Mouse (Mus musculus): ENCODE data around the gene Mtrex. TPM values are rescaled to one million over a fixed set of nuclear protein-coding genes. Genes with fewer than 3 reads are reported as not detected.

The Mtrex gene
- polyA plus RNA-seq, 1 experiment from 2014 or later, result 74.7 TPM

- peaks cover 68% of the 10 kb centered on the region for H3K36me3 ChIP-seq
- no peaks in the 10 kb centered on the region for H3K4me1 ChIP-seq
- no peak overlapping the region for H3K4me3 ChIP-seq
- 92% methylated on average over 1 of the region's 1 CpGs for WGBS
- H3K27me3 ChIP-seq, result no peaks in the 10 kb centered on the region
- ATAC-seq (ENCODE audit: insufficient number of reproducible peaks, insufficient read depth, low FRiP score, low TSS enrichment, low read depth), result no peak
- H3K9ac ChIP-seq, result no peak overlapping the region
- no peak overlapping the region for H3K27ac ChIP-seq
- H3K9me3 ChIP-seq, result no peaks in the 10 kb centered on the region
- H3K4me2 ChIP-seq, result no peak overlapping the region
Observed at GRCm38 (mm10) chr13:112862978-112863677, 64.1 kb downstream of the Mtrex start.

GRCm38 (mm10) chr13:112862342-112862741 lies 64.9 kb downstream of the Mtrex start:
- no peak overlapping the region for H3K4me2 ChIP-seq
- H3K9ac ChIP-seq, result no peak overlapping the region
- no peak overlapping the region for H3K4me3 ChIP-seq
- no peaks in the 10 kb centered on the region for H3K9me3 ChIP-seq
- WGBS, result 74% methylated on average over 3 of the region's 3 CpGs
- H3K36me3 ChIP-seq, result peaks cover 61% of the 10 kb centered on the region
- ATAC-seq (ENCODE audit: insufficient number of reproducible peaks, insufficient read depth, low FRiP score, low TSS enrichment, low read depth), result no peak
- no peaks in the 10 kb centered on the region for H3K4me1 ChIP-seq
- H3K27me3 ChIP-seq, result no peaks in the 10 kb centered on the region
- H3K27ac ChIP-seq, result no peak overlapping the region

- H3K27me3 ChIP-seq, result no peaks in the 10 kb centered on the region
- WGBS, result 52% methylated on average over 5 of the region's 5 CpGs
- H3K9me3 ChIP-seq, result no peaks in the 10 kb centered on the region
- H3K9ac ChIP-seq, result no peak overlapping the region
- H3K27ac ChIP-seq, result no peak overlapping the region
- peaks cover 62% of the 10 kb centered on the region for H3K36me3 ChIP-seq
- ATAC-seq (ENCODE audit: insufficient number of reproducible peaks, insufficient read depth, low FRiP score, low TSS enrichment, low read depth), result no peak
- H3K4me1 ChIP-seq, result no peaks in the 10 kb centered on the region
- no peak overlapping the region for H3K4me3 ChIP-seq
- H3K4me2 ChIP-seq, result no peak overlapping the region
Observed at GRCm38 (mm10) chr13:112861825-112862306, 65.3 kb downstream of the Mtrex start.

DNA sequence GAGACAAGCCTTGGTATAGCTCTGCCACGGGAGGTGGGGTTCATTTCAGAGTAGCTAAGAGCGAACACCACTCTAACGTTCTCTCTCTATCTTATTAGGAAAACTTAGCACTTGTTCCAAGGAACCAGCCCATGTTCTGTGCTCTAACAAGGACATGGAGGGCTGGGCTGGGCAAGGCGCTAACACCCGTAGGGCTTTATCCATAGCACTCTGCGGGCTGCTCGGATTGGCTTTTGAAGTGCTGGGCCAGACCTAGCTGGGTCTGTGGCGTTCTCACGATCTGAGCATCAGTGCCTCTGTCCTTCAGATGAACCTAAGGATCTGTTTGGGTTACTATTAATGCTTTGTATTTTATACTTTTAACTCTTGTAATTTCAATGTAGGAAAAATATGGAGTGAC lies 66.3 kb downstream of the Mtrex start:
- 92% methylated on average over 9 of the region's 9 CpGs for WGBS
- Histone ChIP-seq H3K4me1 (no peaks in the 10 kb centered on the region), H3K36me3 (peaks cover 56% of the 10 kb centered on the region)

DNA sequence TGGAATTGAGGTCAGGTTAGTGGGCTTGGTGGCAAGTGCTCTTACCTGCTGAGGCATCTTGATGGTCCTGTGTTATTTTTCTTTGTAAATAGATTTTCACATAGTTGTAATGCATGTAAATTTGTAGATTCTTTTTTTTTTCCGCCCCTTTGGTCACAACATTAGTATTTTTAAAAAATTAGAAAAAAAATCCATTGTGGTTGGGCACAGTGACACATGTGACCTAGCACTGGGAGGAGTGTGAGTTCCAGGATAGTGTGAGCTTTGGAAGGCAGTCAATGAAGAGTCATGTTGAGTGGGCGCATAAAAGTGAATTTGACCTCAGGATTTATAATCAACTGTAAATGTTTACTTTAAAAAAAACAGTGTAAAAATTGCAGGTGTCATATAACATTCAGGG lies 66.8 kb downstream of the Mtrex start:
- peaks cover 51% of the 10 kb centered on the region for H3K36me3 ChIP-seq

More for the DNA sequence above, 66.3 kb downstream of the Mtrex start:
- no peak overlapping the region for H3K27ac ChIP-seq
- no peaks in the 10 kb centered on the region for H3K9me3 ChIP-seq
- no peak overlapping the region for H3K4me3 ChIP-seq
- H3K9ac ChIP-seq, result no peak overlapping the region
- no peaks in the 10 kb centered on the region for H3K27me3 ChIP-seq
- no peak overlapping the region for H3K4me2 ChIP-seq
- ATAC-seq (ENCODE audit: insufficient number of reproducible peaks, insufficient read depth, low FRiP score, low TSS enrichment, low read depth), result no peak

GRCm38 (mm10) chr13:112859574-112860134 lies 67.5 kb downstream of the Mtrex start:
- ATAC-seq (ENCODE audit: insufficient number of reproducible peaks, insufficient read depth, low FRiP score, low TSS enrichment, low read depth), result no peak
- no peak overlapping the region for H3K27ac ChIP-seq
- H3K4me1 ChIP-seq, result no peaks in the 10 kb centered on the region
- no peaks in the 10 kb centered on the region for H3K9me3 ChIP-seq
- 89% methylated on average over 21 of the region's 21 CpGs for WGBS
- H3K4me2 ChIP-seq, result no peak overlapping the region
- no peak overlapping the region for H3K4me3 ChIP-seq
- H3K27me3 ChIP-seq, result no peaks in the 10 kb centered on the region
- peaks cover 45% of the 10 kb centered on the region for H3K36me3 ChIP-seq
- H3K9ac ChIP-seq, result no peak overlapping the region

More for the DNA sequence above, 66.8 kb downstream of the Mtrex start:
- H3K4me3 ChIP-seq, result no peak overlapping the region
- no peaks in the 10 kb centered on the region for H3K9me3 ChIP-seq
- WGBS, result 79% methylated on average over 2 of the region's 2 CpGs
- H3K27ac ChIP-seq, result no peak overlapping the region
- H3K4me2 ChIP-seq, result no peak overlapping the region
- no peaks in the 10 kb centered on the region for H3K4me1 ChIP-seq
- no peak overlapping the region for H3K9ac ChIP-seq
- no peak for ATAC-seq (ENCODE audit: insufficient number of reproducible peaks, insufficient read depth, low FRiP score, low TSS enrichment, low read depth)
- no peaks in the 10 kb centered on the region for H3K27me3 ChIP-seq

DNA sequence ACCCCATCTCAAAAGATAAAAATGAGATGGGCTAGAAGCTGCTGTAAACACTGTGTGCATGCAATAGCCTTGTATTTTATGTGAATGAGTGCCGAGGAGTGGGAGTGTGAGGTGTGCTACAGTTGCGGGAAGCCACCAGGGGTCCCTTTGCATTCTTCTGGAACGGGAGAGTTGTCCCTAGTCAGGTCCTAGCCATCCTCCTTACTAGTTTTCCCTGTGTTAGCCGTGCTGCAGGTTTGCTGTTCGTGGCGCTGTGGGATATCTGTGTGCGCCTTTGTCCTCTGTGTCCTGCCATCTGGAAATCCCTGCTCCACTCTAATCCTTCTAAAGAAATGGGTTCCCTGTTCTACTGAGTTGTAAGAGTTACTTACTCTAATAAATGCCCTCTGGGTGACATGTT lies 69.3 kb downstream of the Mtrex start:
- ATAC-seq (ENCODE audit: insufficient number of reproducible peaks, insufficient read depth, low FRiP score, low TSS enrichment, low read depth), result no peak
- WGBS, result 80% methylated on average over 7 of the region's 7 CpGs
- H3K4me3 ChIP-seq, result no peak overlapping the region
- H3K36me3 ChIP-seq, result peaks cover 30% of the 10 kb centered on the region
- H3K27me3 ChIP-seq, result no peaks in the 10 kb centered on the region
- H3K4me2 ChIP-seq, result no peak overlapping the region
- H3K9ac ChIP-seq, result no peak overlapping the region
- no peaks in the 10 kb centered on the region for H3K4me1 ChIP-seq
- H3K27ac ChIP-seq, result no peak overlapping the region
- no peaks in the 10 kb centered on the region for H3K9me3 ChIP-seq

GRCm38 (mm10) chr13:112854402-112854801 lies 72.8 kb downstream of the Mtrex start:
- H3K36me3 ChIP-seq, result peaks cover 13% of the 10 kb centered on the region
- H3K27ac ChIP-seq, result no peak overlapping the region
- no peaks in the 10 kb centered on the region for H3K27me3 ChIP-seq
- H3K9ac ChIP-seq, result no peak overlapping the region
- ATAC-seq (ENCODE audit: insufficient number of reproducible peaks, insufficient read depth, low FRiP score, low TSS enrichment, low read depth), result no peak
- no peaks in the 10 kb centered on the region for H3K4me1 ChIP-seq
- no peak overlapping the region for H3K4me2 ChIP-seq
- no peaks in the 10 kb centered on the region for H3K9me3 ChIP-seq
- no peak overlapping the region for H3K4me3 ChIP-seq
- WGBS, result 79% methylated on average over 6 of the region's 6 CpGs

DNA sequence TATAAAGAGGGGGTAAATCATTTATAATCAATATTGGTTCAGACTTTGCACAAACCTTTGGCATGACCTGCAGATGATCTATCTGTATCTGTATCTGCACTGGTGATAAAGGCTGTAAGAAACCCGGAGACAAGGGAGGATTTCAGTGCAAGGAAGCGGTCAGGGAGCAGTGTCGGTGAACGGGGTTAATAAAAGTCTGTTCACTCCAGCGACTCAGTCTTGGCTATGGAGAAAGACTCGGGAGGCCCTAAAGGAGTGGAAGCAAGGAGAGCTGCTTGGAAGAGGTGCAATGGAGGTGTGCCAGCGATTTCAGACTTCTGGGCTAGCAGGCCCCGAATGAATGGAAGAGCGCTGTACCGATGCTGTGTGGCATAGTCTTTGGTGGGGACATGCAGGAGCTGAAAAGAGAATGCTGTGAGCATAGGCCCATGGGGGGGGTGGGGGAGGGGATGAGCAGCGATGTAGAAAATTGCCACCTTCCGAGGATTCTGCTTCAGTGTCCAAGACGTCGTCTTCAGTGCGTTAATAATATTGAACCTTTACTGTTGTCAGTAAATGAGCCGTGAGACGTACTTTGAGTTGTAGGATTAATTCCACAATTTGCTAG lies 73.4 kb downstream of the Mtrex start:
- no peak overlapping the region for H3K4me2 ChIP-seq
- H3K4me3 ChIP-seq, result no peak overlapping the region
- H3K9me3 ChIP-seq, result no peaks in the 10 kb centered on the region
- no peak overlapping the region for H3K9ac ChIP-seq
- no peak overlapping the region for H3K27ac ChIP-seq
- peaks cover 10% of the 10 kb centered on the region for H3K36me3 ChIP-seq
- 77% methylated on average over 17 of the region's 17 CpGs for WGBS
- ATAC-seq (ENCODE audit: insufficient number of reproducible peaks, insufficient read depth, low FRiP score, low TSS enrichment, low read depth), result no peak
- no peaks in the 10 kb centered on the region for H3K27me3 ChIP-seq
- no peaks in the 10 kb centered on the region for H3K4me1 ChIP-seq

DNA sequence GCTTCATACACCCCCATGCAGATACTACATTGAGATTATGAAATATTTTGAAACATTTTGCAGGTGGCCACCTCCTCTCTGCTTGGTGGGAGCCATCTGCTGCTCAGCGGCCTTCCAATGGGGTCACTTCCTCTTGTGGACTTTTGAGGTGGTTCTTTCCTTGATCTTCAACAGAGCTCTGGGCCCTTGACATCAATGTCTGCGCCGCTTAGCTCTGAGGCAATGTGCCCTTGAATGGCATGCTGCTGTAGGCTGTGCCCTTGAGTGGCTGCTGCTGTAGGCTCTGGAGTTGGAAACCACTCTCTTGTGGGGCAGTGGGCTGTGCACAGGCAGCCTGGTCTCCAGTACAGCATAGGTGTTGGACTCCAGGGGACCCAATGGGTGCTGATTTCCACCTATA lies 81.3 kb downstream of the Mtrex start:
- H3K9ac ChIP-seq, result no peak overlapping the region
- no peaks in the 10 kb centered on the region for H3K4me1 ChIP-seq
- H3K27me3 ChIP-seq, result no peaks in the 10 kb centered on the region
- H3K27ac ChIP-seq, result no peak overlapping the region
- no peaks in the 10 kb centered on the region for H3K9me3 ChIP-seq
- over 99% methylated on average over 3 of the region's 3 CpGs for WGBS
- no peak for ATAC-seq (ENCODE audit: insufficient number of reproducible peaks, insufficient read depth, low FRiP score, low TSS enrichment, low read depth)
- H3K4me3 ChIP-seq, result no peak overlapping the region
- H3K4me2 ChIP-seq, result no peak overlapping the region
- peaks cover 17% of the 10 kb centered on the region for H3K36me3 ChIP-seq

- Histone ChIP-seq H3K9me3 (no peaks in the 10 kb centered on the region), H3K4me1 (peaks cover 4% of the 10 kb centered on the region; the same call in 1 of the 2 replicates), H3K9ac (no peak overlapping the region), H3K36me3 (peaks cover 9% of the 10 kb centered on the region), H3K4me2 (no peak overlapping the region), H3K27ac (no peak overlapping the region), H3K4me3 (no peak overlapping the region), H3K27me3 (no peaks in the 10 kb centered on the region)
- WGBS, result 88% methylated on average over 16 of the region's 16 CpGs
- no peak for ATAC-seq (ENCODE audit: insufficient number of reproducible peaks, insufficient read depth, low FRiP score, low TSS enrichment, low read depth)
Observed at GRCm38 (mm10) chr13:112840241-112841087, 86.7 kb downstream of the Mtrex start.
